Mouse (Mus musculus): ENCODE measurements at regions not wholly inside any gene's neighbourhood (a gene's known extent, or its start where the extent isn't known, plus 50 kb on each side); places are given as distances from the start of the nearest gene placed in this dataset.

DNA sequence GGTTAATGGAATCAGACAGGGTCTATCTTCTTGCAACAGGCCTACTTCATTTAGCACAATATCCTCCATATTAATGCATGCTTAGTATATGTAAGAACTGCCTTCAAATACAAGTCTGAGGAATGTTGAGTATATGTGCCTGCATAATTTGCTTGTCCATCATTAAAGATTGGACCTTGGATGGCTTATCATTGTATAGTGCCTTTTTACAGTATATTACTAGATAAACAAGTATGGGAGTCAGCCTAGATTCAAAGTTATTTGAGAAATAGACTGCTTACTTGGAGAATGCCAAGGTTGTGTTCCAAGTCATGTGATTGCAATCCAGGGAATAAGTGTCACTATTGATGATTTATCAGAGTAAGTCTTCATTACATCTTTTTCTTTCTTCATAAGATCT lies 491.6 kb upstream of the Btbd3 start:
- TF ChIP-seq POLR2A (IDR thresholded peaks at IDR 0.05; ENCODE audit: borderline replicate concordance, extremely low read depth, low read depth, low read length) (no peak), CTCF (IDR thresholded peaks at IDR 0.05; ENCODE audit: insufficient read depth, low read length) (no peak)

All from lung, adult 2 months (tissue).